Mouse (Mus musculus) lung, adult 2 months (tissue): ENCODE results near the gene Ccsap.

Experiments
- CTCF ChIP-seq: fragments of 200-500 bp; IDR thresholded peaks from 2 replicates; pipeline ENCODE4 v1.5.1; 2011; ENCODE audit warnings: mild to moderate bottlenecking, low read length, control low read depth; ENCODE audit not compliant: insufficient read depth
- POLR2A ChIP-seq: fragments of 200-500 bp; IDR thresholded peaks from 2 replicates; pipeline ENCODE4 v1.6.1; 2011; ENCODE audit warnings: low read depth, mild to moderate bottlenecking, control low read depth, low read length, borderline replicate concordance; ENCODE audit errors: extremely low read depth

DNA sequence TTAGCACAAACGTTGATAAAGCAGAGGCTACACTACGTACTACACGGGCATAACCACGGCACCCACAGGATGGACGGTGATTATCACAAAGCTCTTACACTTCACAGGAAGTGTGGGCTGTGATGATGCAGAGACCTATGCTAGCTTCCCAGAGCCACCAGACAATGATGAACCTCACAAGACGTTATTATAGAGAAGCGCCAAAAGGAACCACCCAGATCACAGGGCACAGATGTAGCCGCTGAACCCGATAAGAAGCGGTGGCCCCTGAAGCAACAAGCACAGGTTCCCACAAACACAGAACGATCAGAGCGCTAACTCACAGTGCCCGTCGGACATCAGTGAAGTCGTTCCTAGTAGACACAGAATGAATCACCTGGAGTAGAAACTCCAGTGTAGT, 62.1 kb downstream of the Ccsap start:
- TF ChIP-seq CTCF: no peak
- TF ChIP-seq POLR2A: no peak
